In genomic region chr1:45886800-45887199, GRCm38 (mm10) we compare ENCODE assay signal across 29 mouse cellular contexts. TPM values are rescaled to one million over a fixed set of nuclear protein-coding genes. Genes with fewer than 3 reads are reported as not detected.
DNase-seq lines count a peak whose midpoint lies in the region; ATAC-seq and TF ChIP-seq lines count a peak whose summit lies in the region.
"Had no signal": no experiment of that assay in that cellular context is flagged by ENCODE, and none has a peak within 500 bp of the region (broad histone marks: within the 10 kb centered on the region; RNA-seq: fewer than 3 reads in every experiment).

No protein-coding gene starts in this region.

- 56% methylated on average over 9 of the region's 9 CpGs for WGBS in stomach, embryonic 14.5 days
- WGBS in stomach, postnatal 0 days: 51% methylated on average over 9 of the region's 9 CpGs
- WGBS in intestine, embryonic 15.5 days: 68% methylated on average over 9 of the region's 9 CpGs
- WGBS in intestine, postnatal 0 days: 49% methylated on average over 9 of the region's 9 CpGs
- WGBS in stomach, embryonic 15.5 days: 61% methylated on average over 9 of the region's 9 CpGs

- no peaks in the 10 kb centered on the region for H3K27me3 ChIP-seq in stomach, embryonic 14.5 days (ENCODE audit: control insufficient read depth, insufficient read depth, low read length)
- no peaks in the 10 kb centered on the region for H3K27me3 ChIP-seq in stomach, postnatal 0 days (ENCODE audit: control insufficient read depth, insufficient read depth, low read length)
- H3K27me3 ChIP-seq in intestine, embryonic 15.5 days (replicated peaks): no peaks in the 10 kb centered on the region
- no peaks in the 10 kb centered on the region for H3K27me3 ChIP-seq in intestine, postnatal 0 days (replicated peaks; ENCODE audit: control insufficient read depth, insufficient read depth, low read length)
- no peaks in the 10 kb centered on the region for H3K27me3 ChIP-seq in stomach, embryonic 15.5 days (replicated peaks)
- H3K27me3 ChIP-seq: embryonic facial prominence, embryonic 12.5 days; forebrain, embryonic 13.5 days; forebrain, embryonic 15.5 days had no signal

- TF ChIP-seq CTCF in stomach, postnatal 0 days (IDR thresholded peaks at IDR 0.05; ENCODE audit: low read depth): no peak
- no peak for TF ChIP-seq CTCF in intestine, postnatal 0 days (IDR thresholded peaks at IDR 0.05; ENCODE audit: low read depth)

- no peak overlapping the region for H3K4me2 ChIP-seq in stomach, embryonic 14.5 days (replicated peaks; ENCODE audit: low read depth, low read length)
- no peak overlapping the region for H3K4me2 ChIP-seq in stomach, postnatal 0 days (replicated peaks; ENCODE audit: low read depth)
- no peak overlapping the region for H3K4me2 ChIP-seq in intestine, embryonic 15.5 days (replicated peaks)
- 0 out of 2 replicates have a peak overlapping the region, but pooled peaks have one; percentile 7 for H3K4me2 ChIP-seq in intestine, postnatal 0 days (replicated peaks; ENCODE audit: low read depth)
- no peak overlapping the region for H3K4me2 ChIP-seq in stomach, embryonic 15.5 days
- H3K4me2 ChIP-seq: embryonic facial prominence, embryonic 12.5 days; forebrain, embryonic 13.5 days; forebrain, embryonic 15.5 days had no signal

- no peaks in the 10 kb centered on the region for H3K4me1 ChIP-seq in stomach, embryonic 14.5 days (ENCODE audit: control insufficient read depth, insufficient read depth, low read length)
- H3K4me1 ChIP-seq in stomach, postnatal 0 days (replicated peaks; ENCODE audit: control insufficient read depth, insufficient read depth): no peaks in the 10 kb centered on the region
- 0 out of 2 replicates have a peak, but pooled peaks cover 3% of the 10 kb centered on the region for H3K4me1 ChIP-seq in intestine, embryonic 15.5 days (replicated peaks)
- H3K4me1 ChIP-seq in intestine, postnatal 0 days (replicated peaks; ENCODE audit: control insufficient read depth, insufficient read depth, low read length): no peaks in the 10 kb centered on the region
- H3K4me1 ChIP-seq in stomach, embryonic 15.5 days: no peaks in the 10 kb centered on the region
- H3K4me1 ChIP-seq: embryonic facial prominence, embryonic 10.5 days; embryonic facial prominence, embryonic 12.5 days; forebrain, embryonic 13.5 days; forebrain, embryonic 15.5 days had no signal

- H3K36me3 ChIP-seq in stomach, embryonic 14.5 days (ENCODE audit: control insufficient read depth, insufficient read depth, low read length): no peaks in the 10 kb centered on the region
- H3K36me3 ChIP-seq in stomach, postnatal 0 days (ENCODE audit: control insufficient read depth, insufficient read depth, low read length): no peaks in the 10 kb centered on the region
- no peaks in the 10 kb centered on the region for H3K36me3 ChIP-seq in intestine, embryonic 15.5 days
- no peaks in the 10 kb centered on the region for H3K36me3 ChIP-seq in intestine, postnatal 0 days (ENCODE audit: control insufficient read depth, insufficient read depth)
- no peaks in the 10 kb centered on the region for H3K36me3 ChIP-seq in stomach, embryonic 15.5 days
- H3K36me3 ChIP-seq: embryonic facial prominence, embryonic 10.5 days; embryonic facial prominence, embryonic 12.5 days; forebrain, embryonic 15.5 days had no signal

- no peak overlapping the region for H3K4me3 ChIP-seq in stomach, embryonic 14.5 days (ENCODE audit: low read depth, low read length)
- no peak overlapping the region for H3K4me3 ChIP-seq in stomach, postnatal 0 days (ENCODE audit: low read depth, low read length)
- H3K4me3 ChIP-seq in intestine, embryonic 15.5 days (replicated peaks): no peak overlapping the region
- no peak overlapping the region for H3K4me3 ChIP-seq in intestine, postnatal 0 days (ENCODE audit: low read depth, low read length)
- H3K4me3 ChIP-seq in stomach, embryonic 15.5 days (replicated peaks): no peak overlapping the region
- H3K4me3 ChIP-seq: embryonic facial prominence, embryonic 10.5 days; embryonic facial prominence, embryonic 12.5 days; forebrain, embryonic 13.5 days; forebrain, embryonic 15.5 days had no signal

- H3K9ac ChIP-seq in stomach, embryonic 14.5 days (replicated peaks; ENCODE audit: low read depth, low read length): no peak overlapping the region
- no peak overlapping the region for H3K9ac ChIP-seq in stomach, postnatal 0 days (ENCODE audit: low read length)
- no peak overlapping the region for H3K9ac ChIP-seq in intestine, embryonic 15.5 days
- no peak overlapping the region for H3K9ac ChIP-seq in intestine, postnatal 0 days (ENCODE audit: low read depth, low read length)
- H3K9ac ChIP-seq in stomach, embryonic 15.5 days: no peak overlapping the region
- H3K9ac ChIP-seq: embryonic facial prominence, embryonic 12.5 days; forebrain, embryonic 13.5 days; forebrain, embryonic 15.5 days had no signal

- ATAC-seq in stomach, embryonic 14.5 days (ENCODE audit: insufficient number of reproducible peaks, insufficient read depth, low FRiP score, low read depth): 0 out of 2 replicates have a peak, but pooled peaks have one; percentile 28
- no peak for ATAC-seq in stomach, postnatal 0 days (ENCODE audit: low FRiP score, low TSS enrichment)
- ATAC-seq in intestine, embryonic 15.5 days: peak; percentile 81
- ATAC-seq in intestine, postnatal 0 days: peak; percentile 64
- peak; percentile 76 for ATAC-seq in stomach, embryonic 15.5 days (ENCODE audit: insufficient read depth, low FRiP score, low read depth)
- ATAC-seq: forebrain, embryonic 13.5 days; forebrain, embryonic 15.5 days had no signal

- no peak for TF ChIP-seq EP300 in stomach, postnatal 0 days (optimal IDR thresholded peaks at IDR 0.05)

- DNase-seq in stomach, postnatal 0 days (ENCODE audit: low spot score): no peak
- no peak for DNase-seq in heart, postnatal 14 days
- DNase-seq in ovary, postnatal 36 days (ENCODE audit: low spot score): no peak
- DNase-seq in left cerebral cortex, adult 11 months (ENCODE audit: low spot score): no peak
- DNase-seq: adrenal gland, adult 2 months; adrenal gland, postnatal 10 days; adrenal gland, postnatal 25 days; cerebellum, adult 11 months; cerebellum, adult 18-20 months; cerebellum, adult 8-10 months; cerebellum, adult 9-11 months; cerebellum, postnatal 14 days; cerebellum, postnatal 36 days; embryo, embryonic 11 days had no signal

- intact Hi-C loops in heart, postnatal 14 days (cut with DNase I): no loop called here

- no peaks in the 10 kb centered on the region for H3K9me3 ChIP-seq in stomach, embryonic 14.5 days (ENCODE audit: control insufficient read depth, low read depth, low read length)
- no peaks in the 10 kb centered on the region for H3K9me3 ChIP-seq in stomach, postnatal 0 days (ENCODE audit: control insufficient read depth, low read length)
- no peaks in the 10 kb centered on the region for H3K9me3 ChIP-seq in intestine, embryonic 15.5 days
- H3K9me3 ChIP-seq in intestine, postnatal 0 days (ENCODE audit: control insufficient read depth): no peaks in the 10 kb centered on the region
- H3K9me3 ChIP-seq in stomach, embryonic 15.5 days: no peaks in the 10 kb centered on the region
- H3K9me3 ChIP-seq: embryonic facial prominence, embryonic 10.5 days; embryonic facial prominence, embryonic 12.5 days; forebrain, embryonic 13.5 days; forebrain, embryonic 15.5 days had no signal

- no peak overlapping the region for H3K27ac ChIP-seq in stomach, embryonic 14.5 days (ENCODE audit: low read length)
- no peak overlapping the region for H3K27ac ChIP-seq in stomach, postnatal 0 days (replicated peaks)
- no peak overlapping the region for H3K27ac ChIP-seq in intestine, embryonic 15.5 days
- no peak overlapping the region for H3K27ac ChIP-seq in intestine, postnatal 0 days (ENCODE audit: low read depth, low read length)
- H3K27ac ChIP-seq in stomach, embryonic 15.5 days: no peak overlapping the region
- H3K27ac ChIP-seq: embryonic facial prominence, embryonic 10.5 days; embryonic facial prominence, embryonic 12.5 days; forebrain, embryonic 13.5 days; forebrain, embryonic 15.5 days had no signal

RNA-seq across cellular contexts. Expression of gene Gm5269, which starts 3.3 kb away (rescaled TPM):
- not detected in 2 replicates for polyA plus RNA-seq in stomach, embryonic 14.5 days (2014; fragmentation: Nextera tagmentation; extraction: Ambion mirVana)
- polyA plus RNA-seq in stomach, postnatal 0 days (2015; fragmentation: Nextera tagmentation; extraction: Ambion mirVana): not detected in 2 replicates
- not detected in 2 replicates for polyA plus RNA-seq in intestine, embryonic 15.5 days (2015; fragmentation: Nextera tagmentation; extraction: Ambion mirVana)
- not detected in 2 replicates for polyA plus RNA-seq in intestine, postnatal 0 days (2015; fragmentation: Nextera tagmentation; extraction: Ambion mirVana)
- polyA plus RNA-seq in stomach, embryonic 15.5 days (2015; fragmentation: Nextera tagmentation; extraction: Ambion mirVana): not detected in 2 replicates
- total RNA-seq in heart, postnatal 14 days (2021): not detected
- total RNA-seq: adrenal gland, adult 2 months; adrenal gland, postnatal 10 days; adrenal gland, postnatal 25 days; common myeloid progenitor, adult 5-6 weeks; ES-E14; MEL had no signal
- polyA plus RNA-seq: adrenal gland, adult 2 months; brain, embryonic 14.5 days; C2C12; embryonic facial prominence, embryonic 10.5 days; embryonic facial prominence, embryonic 12.5 days; embryonic facial prominence, embryonic 14.5 days; forebrain, embryonic 11.5 days; forebrain, embryonic 13.5 days; forebrain, embryonic 15.5 days had no signal

RNA-seq across cellular contexts. Expression of gene Slc40a1, which starts 39.5 kb away (rescaled TPM):
- 74.0 and 83.9 TPM in 2 replicates for polyA plus RNA-seq in stomach, embryonic 14.5 days (2014; fragmentation: Nextera tagmentation; extraction: Ambion mirVana)
- 54.2 and 65.5 TPM in 2 replicates for polyA plus RNA-seq in stomach, postnatal 0 days (2015; fragmentation: Nextera tagmentation; extraction: Ambion mirVana)
- polyA plus RNA-seq in intestine, embryonic 15.5 days (2015; fragmentation: Nextera tagmentation; extraction: Ambion mirVana): 143 and 151 TPM in 2 replicates
- polyA plus RNA-seq in intestine, postnatal 0 days (2015; fragmentation: Nextera tagmentation; extraction: Ambion mirVana): 526 and 605 TPM in 2 replicates
- polyA plus RNA-seq in stomach, embryonic 15.5 days (2015; fragmentation: Nextera tagmentation; extraction: Ambion mirVana): 149 and 150 TPM in 2 replicates
- 10 to 100 TPM; 14.9 to 17.3 TPM for total RNA-seq in heart, postnatal 14 days (2021)
